Mouse (Mus musculus): Measurements from ENCODE around the gene Abhd16b. TPM values are rescaled to one million over a fixed set of nuclear protein-coding genes. Genes with fewer than 3 reads are reported as not detected.

Gene Abhd16b
- total RNA-seq, 2 experiments from 2014 or later, result not detected

- no peak for ATAC-seq (ENCODE audit: poor library complexity, severe bottlenecking)
Observed at GRCm38 (mm10) chr2:181485741-181486140, 7.3 kb upstream of the Abhd16b start.

- no peak for ATAC-seq (ENCODE audit: poor library complexity, severe bottlenecking)
Observed at GRCm38 (mm10) chr2:181487338-181488277, 5.4 kb upstream of the Abhd16b start.

- peak; percentile 38 for ATAC-seq (ENCODE audit: poor library complexity, severe bottlenecking)
Observed at GRCm38 (mm10) chr2:181491432-181492205, 1.4 kb upstream of the Abhd16b start.

GRCm38 (mm10) chr2:181492206-181492605 is 800 bp upstream of the Abhd16b start:
- peak; percentile 34 for ATAC-seq (ENCODE audit: poor library complexity, severe bottlenecking)

GRCm38 (mm10) chr2:181494266-181494945 is 1.4 kb downstream of the Abhd16b start:
- no peak for ATAC-seq (ENCODE audit: poor library complexity, severe bottlenecking)

GRCm38 (mm10) chr2:181495845-181496244 is 2.8 kb downstream of the Abhd16b start:
- peak; percentile 49 for ATAC-seq (ENCODE audit: poor library complexity, severe bottlenecking)

GRCm38 (mm10) chr2:181496281-181496680 is 3.3 kb downstream of the Abhd16b start:
- ATAC-seq (ENCODE audit: poor library complexity, severe bottlenecking), result peak; percentile 38

GRCm38 (mm10) chr2:181496831-181497547 is 4.0 kb downstream of the Abhd16b start, which contains the start of gene Tpd52l2:
Gene Tpd52l2, plus strand, starts transcription at chr2:181497142.
- peak; percentile 74 for ATAC-seq (ENCODE audit: poor library complexity, severe bottlenecking)

GRCm38 (mm10) chr2:181497548-181497875 is 4.5 kb downstream of the Abhd16b start:
- ATAC-seq (ENCODE audit: poor library complexity, severe bottlenecking), result peak; percentile 56

GRCm38 (mm10) chr2:181498644-181499043 is 5.6 kb downstream of the Abhd16b start:
- no peak for ATAC-seq (ENCODE audit: poor library complexity, severe bottlenecking)

GRCm38 (mm10) chr2:181509191-181509590 is 16.2 kb downstream of the Abhd16b start:
- no peak for ATAC-seq (ENCODE audit: poor library complexity, severe bottlenecking)

- no peak for ATAC-seq (ENCODE audit: poor library complexity, severe bottlenecking)
Observed at GRCm38 (mm10) chr2:181511231-181511630, 18.2 kb downstream of the Abhd16b start.

GRCm38 (mm10) chr2:181519201-181519600 is 26.2 kb downstream of the Abhd16b start:
- no peak for ATAC-seq (ENCODE audit: poor library complexity, severe bottlenecking)

- peak; percentile 92 for ATAC-seq (ENCODE audit: poor library complexity, severe bottlenecking)
Observed at GRCm38 (mm10) chr2:181520118-181520935, 27.3 kb downstream of the Abhd16b start, which contains the start of gene Dnajc5. Gene Dnajc5, plus strand, starts transcription at chr2:181520485.

- no peak for ATAC-seq (ENCODE audit: poor library complexity, severe bottlenecking)
Observed at GRCm38 (mm10) chr2:181520936-181521227, 27.9 kb downstream of the Abhd16b start.

- no peak for ATAC-seq (ENCODE audit: poor library complexity, severe bottlenecking)
Observed at GRCm38 (mm10) chr2:181521491-181521890, 28.5 kb downstream of the Abhd16b start.

GRCm38 (mm10) chr2:181522811-181523210 is 29.8 kb downstream of the Abhd16b start:
- peak; percentile 38 for ATAC-seq (ENCODE audit: poor library complexity, severe bottlenecking)

- no peak for ATAC-seq (ENCODE audit: poor library complexity, severe bottlenecking)
Observed at GRCm38 (mm10) chr2:181525526-181525925, 32.5 kb downstream of the Abhd16b start.

GRCm38 (mm10) chr2:181529076-181529475 is 36.1 kb downstream of the Abhd16b start:
- ATAC-seq (ENCODE audit: poor library complexity, severe bottlenecking), result peak; percentile 52

- ATAC-seq (ENCODE audit: poor library complexity, severe bottlenecking), result no peak
Observed at GRCm38 (mm10) chr2:181532589-181532988, 39.6 kb downstream of the Abhd16b start.

Measured in megakaryocyte, adult 5-6 weeks (primary cell).